Mouse (Mus musculus) lung, embryonic 14.5 days (tissue): ENCODE data around the gene Bcl11a. TPM values are rescaled to one million over a fixed set of nuclear protein-coding genes. Genes with fewer than 3 reads are reported as not detected.

Experiments
- ATAC-seq: fragments of 200-750 bp; cut with Nextera tagmentation; 2 replicates; pipeline ENCODE4 v1.8.0; 2017; ENCODE audit warnings: mild to moderate bottlenecking, moderate TSS enrichment, moderate library complexity; ENCODE audit not compliant: insufficient read depth
- DNase-seq: peaks from one replicate; pipeline ENCODE4 v3.0.0-alpha.2; 2015
- H3K27ac ChIP-seq: fragments of 300-500 bp; sonication (generic); 2 replicates; pipeline ENCODE4 v1.5.1; 2014; ENCODE audit warnings: low read depth, mild to moderate bottlenecking, moderate library complexity
- H3K27me3 ChIP-seq: fragments of 300-500 bp; sonication (generic); 2 replicates; pipeline ENCODE4 v1.6.1; 2014; ENCODE audit warnings: low read length, control low read depth; ENCODE audit not compliant: insufficient read depth
- H3K36me3 ChIP-seq: fragments of 300-500 bp; sonication (generic); 2 replicates; pipeline ENCODE4 v1.6.1; 2014; ENCODE audit warnings: control low read depth; ENCODE audit not compliant: insufficient read depth
- H3K4me1 ChIP-seq: fragments of 300-500 bp; sonication (generic); 2 replicates; pipeline ENCODE4 v1.6.1; 2014; ENCODE audit warnings: antibody characterized with exemption, control low read depth; ENCODE audit not compliant: insufficient read depth
- H3K4me2 ChIP-seq: fragments of 300-500 bp; sonication (generic); 2 replicates; pipeline ENCODE4 v1.6.1; 2014; ENCODE audit warnings: mild to moderate bottlenecking
- H3K4me3 ChIP-seq: fragments of 300-500 bp; sonication (generic); 2 replicates; pipeline ENCODE4 v1.5.1; 2014; ENCODE audit warnings: low read depth, low read length
- H3K9ac ChIP-seq: fragments of 300-500 bp; sonication (generic); 2 replicates; pipeline ENCODE4 v1.6.1; 2014
- H3K9me3 ChIP-seq: fragments of 300-500 bp; sonication (generic); 2 replicates; pipeline ENCODE4 v1.6.1; 2016; ENCODE audit warnings: low read depth, low read length, control low read depth
- CTCF ChIP-seq: IDR thresholded peaks from 2 replicates; pipeline ENCODE4 v1.5.1; 2016; ENCODE audit warnings: antibody characterized with exemption, low read depth
- WGBS: fragments of 180-500 bp; shearing (Covaris S2); extraction: QIAGEN DNeasy Blood & Tissue Kit; methylation state at CpG from one replicate; pipeline ENCODE4 v1.1.7; 2014; 5-methylcytosine and 5-hydroxymethylcytosine counted together
- polyA plus RNA-seq: library from polyadenylated mRNA; unstranded; fragments of >200 nt; fragmentation: Nextera tagmentation; extraction: Ambion mirVana; gene quantifications from 2 replicates; pipeline ENCODE4 v1.2.1, GENCODE M21; 2014

The Bcl11a gene
- polyA plus RNA-seq, 1 experiment from 2014 or later, result 21.1 TPM

DNA sequence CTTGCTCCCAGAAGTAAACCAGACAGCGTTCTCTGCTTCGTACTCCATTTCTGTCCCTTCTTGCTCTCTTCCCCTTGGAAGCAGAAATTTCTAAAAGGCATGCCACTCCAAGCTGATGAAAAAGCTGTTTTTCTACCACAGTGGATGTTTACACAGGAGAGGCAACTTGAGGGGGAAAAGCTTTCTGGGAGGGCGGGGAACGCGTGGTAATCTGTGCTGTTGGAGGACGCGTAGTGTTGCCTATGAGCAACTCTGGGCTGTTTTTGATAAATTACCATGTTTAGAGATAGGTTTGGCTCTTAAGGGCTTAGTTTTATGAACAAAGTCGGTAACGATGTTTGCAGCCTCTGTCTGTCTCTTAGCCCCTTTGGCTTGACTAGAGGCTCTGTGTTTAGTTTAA lies 17.4 kb downstream of the Bcl11a start:
- Histone ChIP-seq H3K27me3 (no peaks in the 10 kb centered on the region), H3K9me3 (no peaks in the 10 kb centered on the region), H3K4me3 (no peak overlapping the region), H3K9ac (no peak overlapping the region; the same call in 1 of the 2 replicates), H3K4me2 (peak overlapping the region; percentile 28), H3K36me3 (no peaks in the 10 kb centered on the region; the same call in 1 of the 2 replicates), H3K27ac (no peak overlapping the region; the same call in 1 of the 2 replicates), H3K4me1 (peaks cover 41% of the 10 kb centered on the region)
- TF ChIP-seq CTCF, result no peak
- DNase-seq (peak; percentile 58), ATAC-seq (no peak)
- 26% methylated on average over 9 of the region's 9 CpGs for WGBS

DNA sequence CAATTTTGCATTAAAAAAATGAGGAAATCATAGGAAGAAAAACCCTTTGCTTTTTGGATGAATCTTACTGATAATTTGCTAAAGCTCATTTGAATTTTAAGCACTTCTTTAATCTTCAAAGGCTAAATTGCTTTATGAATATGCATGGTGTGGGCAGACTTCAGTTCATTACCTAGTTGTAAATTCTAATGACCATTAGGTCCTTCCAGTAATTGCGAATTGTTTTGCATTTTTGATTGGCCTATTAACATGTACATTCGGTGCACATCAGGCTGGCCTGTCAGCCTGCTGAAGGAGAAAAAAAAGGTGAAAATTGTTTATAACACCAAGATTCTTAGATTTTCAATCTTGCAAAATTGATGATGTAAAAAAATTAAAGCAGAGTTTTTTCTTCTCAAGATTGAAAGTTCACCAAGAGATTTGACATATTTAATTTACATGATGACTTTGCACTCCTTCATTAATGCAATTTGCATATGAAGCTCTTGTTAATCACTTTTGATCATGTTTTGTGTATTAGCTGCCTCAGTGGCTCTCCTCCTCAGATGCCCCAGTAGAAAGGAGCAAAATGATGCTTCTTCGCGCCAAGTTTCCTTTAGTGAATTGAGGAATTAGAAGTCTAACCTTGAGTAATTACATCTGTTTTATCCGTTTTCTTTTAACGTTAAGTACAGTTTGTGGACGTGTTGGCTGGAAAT lies 17.9 kb downstream of the Bcl11a start:
- no peak overlapping the region for H3K9ac ChIP-seq
- TF ChIP-seq CTCF, result no peak
- ATAC-seq, result no peak
- H3K36me3 ChIP-seq, result no peaks in the 10 kb centered on the region; the same call in 1 of the 2 replicates
- peak overlapping the region; percentile 28 for H3K4me2 ChIP-seq
- H3K27ac ChIP-seq, result no peak overlapping the region
- H3K4me1 ChIP-seq, result peaks cover 46% of the 10 kb centered on the region
- WGBS, result 67% methylated on average over 7 of the region's 7 CpGs
- DNase-seq, result no peak
- H3K27me3 ChIP-seq, result no peaks in the 10 kb centered on the region
- H3K4me3 ChIP-seq, result no peak overlapping the region
- no peaks in the 10 kb centered on the region for H3K9me3 ChIP-seq

DNA sequence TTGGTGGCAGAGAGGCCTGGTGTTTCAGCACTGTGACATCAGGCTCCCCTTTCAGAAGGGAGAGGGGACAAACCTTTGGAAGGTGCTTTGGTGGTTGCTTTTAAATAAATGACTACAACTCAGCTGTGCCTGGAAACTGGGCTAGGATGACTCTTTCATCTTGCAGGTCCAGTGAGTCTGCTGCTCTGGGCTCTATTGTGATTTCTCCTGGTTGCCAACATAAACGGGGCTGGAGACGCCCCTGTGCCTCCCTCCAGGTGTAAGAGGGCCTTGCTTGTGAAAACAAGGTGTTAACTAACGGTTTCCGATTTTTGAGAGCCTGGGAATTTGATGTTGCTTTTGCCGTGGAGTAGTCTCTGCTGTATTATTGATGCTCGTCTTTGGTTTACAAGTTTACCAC lies 18.6 kb downstream of the Bcl11a start:
- ATAC-seq (no peak), DNase-seq (no peak)
- no peak overlapping the region for H3K4me2 ChIP-seq
- H3K27me3 ChIP-seq, result no peaks in the 10 kb centered on the region
- H3K27ac ChIP-seq, result no peak overlapping the region
- H3K9me3 ChIP-seq, result no peaks in the 10 kb centered on the region
- H3K4me1 ChIP-seq, result peaks cover 50% of the 10 kb centered on the region
- 44% methylated on average over 6 of the region's 6 CpGs for WGBS
- H3K36me3 ChIP-seq, result no peaks in the 10 kb centered on the region; the same call in 1 of the 2 replicates
- no peak for TF ChIP-seq CTCF
- H3K4me3 ChIP-seq, result no peak overlapping the region
- H3K9ac ChIP-seq, result no peak overlapping the region

DNA sequence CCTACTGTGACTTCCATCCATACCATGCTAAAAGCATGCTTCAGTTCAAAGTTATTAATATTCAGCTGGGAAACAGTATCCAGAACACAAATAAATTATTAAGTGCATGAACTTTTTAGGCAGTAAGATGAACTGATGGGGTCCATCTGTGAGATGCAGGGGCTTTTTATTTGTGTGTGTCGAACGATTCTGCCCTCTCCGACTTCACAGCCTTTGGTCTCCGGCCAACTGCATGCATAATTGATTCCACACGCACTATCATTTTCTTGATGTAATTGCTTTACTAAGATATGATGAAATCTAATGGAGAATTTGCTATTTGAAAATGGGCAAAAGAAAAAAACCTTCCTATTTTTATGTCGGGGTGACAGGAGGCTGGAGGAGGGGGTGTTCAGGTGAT lies 19.2 kb downstream of the Bcl11a start:
- WGBS, result 36% methylated on average over 6 of the region's 6 CpGs
- Histone ChIP-seq H3K27me3 (no peaks in the 10 kb centered on the region), H3K27ac (no peak overlapping the region), H3K9ac (no peak overlapping the region), H3K4me2 (no peak overlapping the region), H3K4me3 (no peak overlapping the region), H3K4me1 (peaks cover 49% of the 10 kb centered on the region), H3K9me3 (no peaks in the 10 kb centered on the region), H3K36me3 (no peaks in the 10 kb centered on the region; the same call in 1 of the 2 replicates)
- no peak for ATAC-seq
- TF ChIP-seq CTCF, result no peak
- DNase-seq, result peak; percentile 62

DNA sequence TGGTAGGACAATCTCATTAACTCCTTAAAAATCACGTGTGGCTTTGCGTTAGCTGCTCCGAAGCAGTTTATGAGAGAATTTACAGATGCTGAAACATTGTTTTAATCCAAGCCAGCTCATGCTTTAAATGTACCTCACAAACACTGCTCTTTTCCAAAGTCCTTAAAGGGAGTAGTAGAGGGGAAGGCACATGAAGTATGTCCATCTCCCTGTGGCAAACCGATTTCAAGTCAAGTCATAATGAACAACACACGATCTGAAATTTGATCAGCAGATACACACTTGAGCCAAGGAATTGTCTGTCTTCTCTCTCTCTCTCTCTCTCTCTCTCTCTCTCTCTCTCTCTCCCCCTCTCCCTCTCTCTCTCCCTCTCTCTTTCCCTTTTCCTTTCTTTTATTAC lies 20.2 kb downstream of the Bcl11a start:
- no peaks in the 10 kb centered on the region for H3K27me3 ChIP-seq
- no peaks in the 10 kb centered on the region; the same call in 1 of the 2 replicates for H3K36me3 ChIP-seq
- H3K4me2 ChIP-seq, result no peak overlapping the region
- no peak for ATAC-seq
- TF ChIP-seq CTCF, result no peak
- no peak overlapping the region for H3K4me3 ChIP-seq
- 63% methylated on average over 5 of the region's 5 CpGs for WGBS
- no peak overlapping the region for H3K9ac ChIP-seq
- no peaks in the 10 kb centered on the region for H3K9me3 ChIP-seq
- DNase-seq, result no peak
- peaks cover 48% of the 10 kb centered on the region for H3K4me1 ChIP-seq
- H3K27ac ChIP-seq, result no peak overlapping the region

DNA sequence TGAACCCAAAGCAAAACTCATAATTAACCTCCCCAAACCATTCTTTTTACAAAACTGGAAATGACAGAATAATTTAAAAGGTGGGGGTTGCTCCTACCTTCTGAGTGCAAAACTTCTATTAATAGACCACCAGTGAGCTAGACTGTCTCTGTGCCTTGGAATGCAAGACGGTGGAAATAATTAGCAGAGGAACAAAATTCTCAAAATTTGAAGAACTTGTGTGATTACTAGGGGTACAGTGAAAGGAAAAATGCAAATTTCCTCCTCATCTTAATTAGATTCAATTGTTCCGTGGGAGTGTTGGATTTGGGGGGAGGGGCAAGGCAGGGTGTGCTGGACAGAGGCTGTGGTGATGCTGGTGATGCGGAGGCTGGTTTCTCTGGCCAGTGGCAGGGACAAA lies 20.8 kb downstream of the Bcl11a start:
- TF ChIP-seq CTCF, result no peak
- H3K27ac ChIP-seq, result no peak overlapping the region
- DNase-seq, result no peak
- no peak for ATAC-seq
- no peak overlapping the region for H3K4me3 ChIP-seq
- peaks cover 46% of the 10 kb centered on the region for H3K4me1 ChIP-seq
- no peaks in the 10 kb centered on the region for H3K36me3 ChIP-seq
- no peaks in the 10 kb centered on the region for H3K27me3 ChIP-seq
- no peak overlapping the region for H3K4me2 ChIP-seq
- H3K9me3 ChIP-seq, result no peaks in the 10 kb centered on the region
- no peak overlapping the region for H3K9ac ChIP-seq
- 48% methylated on average over 3 of the region's 3 CpGs for WGBS

DNA sequence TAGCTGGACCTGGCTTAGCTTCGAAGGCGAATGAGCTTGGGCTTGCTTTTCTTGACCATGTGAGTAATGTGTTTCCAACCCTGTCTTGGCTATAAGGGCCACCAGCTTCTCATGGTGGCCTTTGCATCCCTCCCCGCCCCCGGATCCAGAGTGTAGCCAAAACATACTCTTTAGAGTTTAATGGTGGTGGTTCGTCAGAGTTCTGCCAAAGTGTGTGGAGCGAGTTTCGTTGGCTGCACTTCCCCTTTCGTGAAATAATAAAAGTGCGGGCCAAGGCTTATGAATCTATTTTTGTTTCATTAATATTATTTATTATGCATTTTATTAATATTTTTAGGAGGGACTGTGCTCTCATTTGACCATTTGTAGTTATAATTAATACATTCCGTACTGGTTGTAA lies 21.4 kb downstream of the Bcl11a start:
- H3K9ac ChIP-seq, result no peak overlapping the region
- no peak for TF ChIP-seq CTCF
- no peak for ATAC-seq
- no peaks in the 10 kb centered on the region for H3K27me3 ChIP-seq
- no peak for DNase-seq
- H3K4me3 ChIP-seq, result no peak overlapping the region
- H3K36me3 ChIP-seq, result no peaks in the 10 kb centered on the region
- no peak overlapping the region for H3K4me2 ChIP-seq
- H3K27ac ChIP-seq, result no peak overlapping the region
- H3K4me1 ChIP-seq, result peaks cover 42% of the 10 kb centered on the region
- WGBS, result 67% methylated on average over 10 of the region's 10 CpGs
- no peaks in the 10 kb centered on the region for H3K9me3 ChIP-seq
